Mouse (Mus musculus): ENCODE data around the gene Runx1. TPM values are rescaled to one million over a fixed set of nuclear protein-coding genes. Genes with fewer than 3 reads are reported as not detected.

Gene Runx1
- polyA plus RNA-seq, 1 experiment from 2014 or later: 5.1 TPM

GRCm38 (mm10) chr16:92654294-92654950 lies 171.5 kb downstream of the Runx1 start:
- 24% methylated on average over 5 of the region's 5 CpGs for WGBS
- Histone ChIP-seq H3K36me3 (no peaks in the 10 kb centered on the region), H3K4me1 (peaks cover 55% of the 10 kb centered on the region), H3K9me3 (no peaks in the 10 kb centered on the region), H3K27me3 (no peaks in the 10 kb centered on the region), H3K4me2 (replicated peaks) (no peak overlapping the region; the same call in 1 of the 2 replicates), H3K4me3 (no peak overlapping the region), H3K9ac (no peak overlapping the region), H3K27ac (peak overlapping the region; percentile 81)
- ATAC-seq (ENCODE audit: low FRiP score, low read depth): peak; percentile 45

GRCm38 (mm10) chr16:92653816-92654215 lies 172.1 kb downstream of the Runx1 start:
- peak overlapping the region; percentile 81 for H3K27ac ChIP-seq
- ATAC-seq (ENCODE audit: low FRiP score, low read depth): peak; percentile 79
- H3K27me3 ChIP-seq: no peaks in the 10 kb centered on the region
- peaks cover 52% of the 10 kb centered on the region for H3K4me1 ChIP-seq
- 46% methylated on average over 5 of the region's 5 CpGs for WGBS
- H3K9ac ChIP-seq: no peak overlapping the region
- no peaks in the 10 kb centered on the region for H3K36me3 ChIP-seq
- H3K4me2 ChIP-seq (replicated peaks): no peak overlapping the region; the same call in 1 of the 2 replicates
- no peak overlapping the region for H3K4me3 ChIP-seq
- no peaks in the 10 kb centered on the region for H3K9me3 ChIP-seq

- no peak overlapping the region for H3K4me2 ChIP-seq (replicated peaks)
- H3K9me3 ChIP-seq: peaks cover 4% of the 10 kb centered on the region
- H3K4me3 ChIP-seq: no peak overlapping the region
- no peaks in the 10 kb centered on the region; the same call in 1 of the 2 replicates for H3K36me3 ChIP-seq
- H3K4me1 ChIP-seq: peaks cover 49% of the 10 kb centered on the region
- no peak overlapping the region for H3K9ac ChIP-seq
- ATAC-seq (ENCODE audit: low FRiP score, low read depth): no peak
- H3K27ac ChIP-seq: no peak overlapping the region
- no peaks in the 10 kb centered on the region for H3K27me3 ChIP-seq
- 92% methylated on average over 3 of the region's 3 CpGs for WGBS
These were observed 174.7 kb downstream of the Runx1 start for GRCm38 (mm10) chr16:92651256-92651655.

GRCm38 (mm10) chr16:92646153-92646552 lies 179.8 kb downstream of the Runx1 start:
- ATAC-seq (ENCODE audit: low FRiP score, low read depth): no peak
- H3K36me3 ChIP-seq: no peaks in the 10 kb centered on the region; the same call in 1 of the 2 replicates
- peaks cover 41% of the 10 kb centered on the region for H3K4me1 ChIP-seq
- no peak overlapping the region for H3K4me3 ChIP-seq
- WGBS: 63% methylated on average over 13 of the region's 13 CpGs
- no peak overlapping the region for H3K4me2 ChIP-seq (replicated peaks)
- H3K27ac ChIP-seq: peak overlapping the region; percentile 67; the same call in 1 of the 2 replicates
- no peaks in the 10 kb centered on the region for H3K27me3 ChIP-seq
- peaks cover 4% of the 10 kb centered on the region for H3K9me3 ChIP-seq
- H3K9ac ChIP-seq: no peak overlapping the region

GRCm38 (mm10) chr16:92645423-92646115 lies 180.4 kb downstream of the Runx1 start:
- Histone ChIP-seq H3K27ac (peak overlapping the region; percentile 67), H3K9ac (0 out of 2 replicates have a peak overlapping the region, but pooled peaks have one; percentile 19), H3K27me3 (no peaks in the 10 kb centered on the region), H3K4me2 (replicated peaks) (no peak overlapping the region), H3K36me3 (no peaks in the 10 kb centered on the region; the same call in 1 of the 2 replicates), H3K4me3 (no peak overlapping the region), H3K4me1 (peaks cover 41% of the 10 kb centered on the region), H3K9me3 (peaks cover 4% of the 10 kb centered on the region)
- WGBS: 59% methylated on average over 22 of the region's 22 CpGs
- ATAC-seq (ENCODE audit: low FRiP score, low read depth): peak; percentile 54

GRCm38 (mm10) chr16:92644718-92645422 lies 181.1 kb downstream of the Runx1 start:
- Histone ChIP-seq H3K36me3 (no peaks in the 10 kb centered on the region; the same call in 1 of the 2 replicates), H3K4me3 (no peak overlapping the region)

GRCm38 (mm10) chr16:92644315-92644714 lies 181.6 kb downstream of the Runx1 start:
- no peak overlapping the region for H3K4me3 ChIP-seq
- H3K9ac ChIP-seq: peak overlapping the region; percentile 43; the same call in 1 of the 2 replicates
- H3K9me3 ChIP-seq: peaks cover 4% of the 10 kb centered on the region
- peaks cover 42% of the 10 kb centered on the region for H3K4me1 ChIP-seq
- 64% methylated on average over 10 of the region's 10 CpGs for WGBS
- H3K27ac ChIP-seq: peak overlapping the region; percentile 67
- ATAC-seq (ENCODE audit: low FRiP score, low read depth): no peak
- H3K27me3 ChIP-seq: no peaks in the 10 kb centered on the region
- 0 out of 2 replicates have a peak overlapping the region, but pooled peaks have one; percentile 3 for H3K4me2 ChIP-seq (replicated peaks)
- no peaks in the 10 kb centered on the region; the same call in 1 of the 2 replicates for H3K36me3 ChIP-seq

More at GRCm38 (mm10) chr16:92644718-92645422, 181.1 kb downstream of the Runx1 start:
- Histone ChIP-seq H3K9ac (0 out of 2 replicates have a peak overlapping the region, but pooled peaks have one; percentile 43), H3K4me2 (replicated peaks) (0 out of 2 replicates have a peak overlapping the region, but pooled peaks have one; percentile 3), H3K27me3 (no peaks in the 10 kb centered on the region), H3K4me1 (peaks cover 41% of the 10 kb centered on the region), H3K27ac (peak overlapping the region; percentile 67), H3K9me3 (peaks cover 4% of the 10 kb centered on the region)
- WGBS: 42% methylated on average over 15 of the region's 15 CpGs
- no peak for ATAC-seq (ENCODE audit: low FRiP score, low read depth)

GRCm38 (mm10) chr16:92642283-92642682 lies 183.7 kb downstream of the Runx1 start:
- Histone ChIP-seq H3K27ac (no peak overlapping the region), H3K9me3 (no peaks in the 10 kb centered on the region), H3K4me2 (replicated peaks) (no peak overlapping the region), H3K9ac (no peak overlapping the region), H3K27me3 (no peaks in the 10 kb centered on the region), H3K4me3 (no peak overlapping the region), H3K36me3 (no peaks in the 10 kb centered on the region), H3K4me1 (peaks cover 43% of the 10 kb centered on the region)
- ATAC-seq (ENCODE audit: low FRiP score, low read depth): no peak
- WGBS: 87% methylated on average over 8 of the region's 8 CpGs

GRCm38 (mm10) chr16:92641053-92641452 lies 184.9 kb downstream of the Runx1 start:
- Histone ChIP-seq H3K9ac (no peak overlapping the region), H3K4me3 (no peak overlapping the region), H3K27ac (no peak overlapping the region), H3K4me1 (peaks cover 31% of the 10 kb centered on the region), H3K4me2 (replicated peaks) (no peak overlapping the region), H3K36me3 (no peaks in the 10 kb centered on the region), H3K27me3 (no peaks in the 10 kb centered on the region), H3K9me3 (no peaks in the 10 kb centered on the region)
- WGBS: 68% methylated on average over 6 of the region's 6 CpGs
- ATAC-seq (ENCODE audit: low FRiP score, low read depth): no peak

- WGBS: 67% methylated on average over 8 of the region's 8 CpGs
- no peak for ATAC-seq (ENCODE audit: low FRiP score, low read depth)
- H3K9ac ChIP-seq: no peak overlapping the region
- H3K27me3 ChIP-seq: no peaks in the 10 kb centered on the region
- no peaks in the 10 kb centered on the region for H3K9me3 ChIP-seq
- no peaks in the 10 kb centered on the region for H3K36me3 ChIP-seq
- H3K27ac ChIP-seq: no peak overlapping the region
- no peak overlapping the region for H3K4me3 ChIP-seq
- H3K4me1 ChIP-seq: peaks cover 11% of the 10 kb centered on the region
- no peak overlapping the region for H3K4me2 ChIP-seq (replicated peaks)
These were observed 186.9 kb downstream of the Runx1 start for GRCm38 (mm10) chr16:92639093-92639492.

- Histone ChIP-seq H3K36me3 (no peaks in the 10 kb centered on the region), H3K4me2 (replicated peaks) (no peak overlapping the region), H3K4me1 (peaks cover 15% of the 10 kb centered on the region), H3K9me3 (no peaks in the 10 kb centered on the region), H3K27ac (no peak overlapping the region), H3K27me3 (no peaks in the 10 kb centered on the region), H3K4me3 (no peak overlapping the region), H3K9ac (no peak overlapping the region)
- WGBS: 71% methylated on average over 5 of the region's 5 CpGs
- no peak for ATAC-seq (ENCODE audit: low FRiP score, low read depth)
These were observed 188.9 kb downstream of the Runx1 start for GRCm38 (mm10) chr16:92637033-92637432.

All from limb, embryonic 13.5 days (tissue).